Mouse (Mus musculus): ENCODE measurements around the gene Hexim1.

- no peak for TF ChIP-seq CTCF (IDR thresholded peaks at IDR 0.05; ENCODE audit: borderline replicate concordance, insufficient read depth, low read length)
- TF ChIP-seq POLR2A (IDR thresholded peaks at IDR 0.05; ENCODE audit: low read depth, low read length): no peak
These were observed 17.4 kb upstream of the Hexim1 start for GRCm38 (mm10) chr11:103098531-103099190.
